Mouse (Mus musculus) olfactory bulb, adult 2 months (tissue): ENCODE data around the gene Fyn.

Experiments used
- CTCF ChIP-seq: fragments of 200-500 bp; IDR thresholded peaks from 2 replicates; pipeline ENCODE4 v1.5.1; 2012; ENCODE audit warnings: low read depth, mild to moderate bottlenecking, low read length, moderate library complexity; ENCODE audit not compliant: insufficient read depth
- POLR2A ChIP-seq: fragments of 200-500 bp; IDR thresholded peaks from 2 replicates; pipeline ENCODE4 v1.6.1; 2012; ENCODE audit warnings: mild to moderate bottlenecking, low read depth, low read length, moderate library complexity; ENCODE audit not compliant: insufficient read depth

- TF ChIP-seq POLR2A (no peak), CTCF (no peak)
Measured at GRCm38 (mm10) chr10:39517375-39517774, 148.7 kb downstream of the Fyn start.
